Mouse (Mus musculus): Measurements from ENCODE around the gene Tnr.

DNA sequence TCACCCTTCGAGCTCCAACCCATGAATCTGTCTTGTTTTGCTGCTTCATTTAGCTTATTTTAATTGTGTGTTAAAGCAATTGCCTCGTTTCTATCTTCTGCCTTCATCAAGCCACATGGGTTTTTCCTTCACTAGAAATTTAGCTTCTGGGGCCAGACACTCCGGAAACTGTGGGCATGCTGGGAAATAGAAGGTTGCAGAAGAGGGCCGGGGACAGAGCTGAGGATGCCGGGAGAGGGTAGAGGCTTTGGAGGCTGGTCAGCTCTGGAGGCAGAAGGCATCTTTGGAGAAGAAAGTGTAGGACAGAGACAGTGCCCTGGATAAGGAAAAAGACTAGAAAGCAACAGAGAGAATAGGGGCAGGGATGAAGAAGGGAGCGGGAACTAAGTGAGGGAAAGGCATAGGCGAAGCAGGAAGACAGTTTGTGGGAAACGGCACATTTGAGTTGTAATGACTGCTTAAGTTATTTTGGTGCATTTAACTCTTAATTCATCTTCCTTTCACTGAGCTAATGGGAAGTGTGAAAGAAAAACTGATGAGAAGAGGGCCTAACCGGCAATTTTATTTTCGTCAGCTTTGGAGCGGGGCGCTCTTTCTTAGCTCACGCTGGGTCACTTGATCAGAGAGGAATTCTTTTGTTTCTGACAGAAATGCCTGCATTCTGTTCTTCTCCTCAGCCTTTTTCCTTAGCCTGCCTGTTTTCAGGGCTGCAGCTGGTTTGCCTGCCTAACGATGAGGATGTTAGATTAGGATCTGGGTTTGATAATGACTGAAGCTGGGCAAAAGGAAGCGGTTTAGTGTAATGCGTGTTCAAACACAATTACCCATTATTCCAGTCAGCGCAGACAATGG is 28.2 kb downstream of the Tnr start:
- no peak for TF ChIP-seq POLR2A (IDR thresholded peaks at IDR 0.05; ENCODE audit: control insufficient read depth, extremely low read depth, insufficient read depth, low read length, poor library complexity)
- no peak for TF ChIP-seq CTCF (IDR thresholded peaks at IDR 0.05; ENCODE audit: borderline replicate concordance, control insufficient read depth, extremely low read depth, insufficient read depth, low read length, poor library complexity)
